Mouse (Mus musculus): ENCODE measurements around the gene Chmp2a. TPM values are rescaled to one million over a fixed set of nuclear protein-coding genes. Genes with fewer than 3 reads are reported as not detected.
"Not testable (repeated sequence)": the region's sequence is repeated elsewhere in the genome, so short reads cannot be mapped to it uniquely, and the experiment has no call there.

Chmp2a gene
- 174 TPM in 2 replicates for polyA plus RNA-seq (2015; fragmentation: Nextera tagmentation; extraction: Ambion mirVana)

DNA sequence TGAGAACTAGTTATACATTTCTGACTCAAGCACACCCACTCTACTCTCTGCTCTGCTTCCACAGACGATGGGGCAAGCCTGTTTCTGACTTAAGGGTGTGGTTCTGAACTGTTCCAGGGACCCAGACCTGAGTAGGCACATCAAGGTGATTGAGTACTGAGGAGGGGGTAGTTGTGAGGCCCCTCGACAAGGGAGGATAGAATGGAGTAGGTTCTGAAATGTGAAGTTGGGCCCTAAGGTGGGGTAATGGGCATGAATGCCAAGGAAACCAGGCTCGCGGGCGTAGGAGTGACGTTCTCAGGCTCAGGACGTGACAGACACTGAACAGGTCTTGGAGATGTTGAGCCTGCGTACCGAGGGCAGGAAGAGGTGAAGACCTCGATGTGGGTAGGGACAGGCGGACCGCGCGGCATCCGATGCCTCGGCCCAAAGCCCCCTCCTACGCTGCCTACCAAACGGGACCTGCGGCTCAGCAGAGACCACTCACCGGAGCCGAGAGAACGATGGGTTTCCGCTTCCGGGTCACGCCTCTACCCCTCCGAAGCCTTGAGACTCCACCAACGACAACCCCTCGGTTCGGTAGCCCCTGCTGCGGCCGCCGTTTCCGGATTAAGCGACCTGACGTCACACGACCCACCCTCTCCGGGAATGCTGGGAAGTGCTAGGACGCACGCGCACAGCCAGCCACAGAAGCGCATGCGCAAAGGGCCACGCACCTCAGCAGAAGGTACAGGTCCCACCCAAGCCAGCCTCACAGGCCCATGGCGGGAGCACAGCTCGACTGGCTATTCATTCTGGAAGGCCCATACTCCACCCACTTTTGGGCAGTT, at the start of gene Chmp2a:
Gene Chmp2a, minus strand, starts transcription at position 660 of the 830 bp plus-strand sequence.
- Histone ChIP-seq H3K27me3 (replicated peaks; ENCODE audit: control insufficient read depth, insufficient read depth, low read length) (no peaks in the 10 kb centered on the region), H3K4me1 (ENCODE audit: control insufficient read depth, insufficient read depth, low read depth, low read length) (peaks cover 33% of the 10 kb centered on the region), H3K4me2 (ENCODE audit: low read length) (peak within 1 kb of the TSS; percentile 95), H3K9ac (ENCODE audit: low read depth, low read length) (peak within 1 kb of the TSS; percentile 81), H3K36me3 (ENCODE audit: control insufficient read depth, insufficient read depth, low read length) (peaks cover 49% of the 10 kb centered on the region), H3K27ac (ENCODE audit: low read depth, low read length) (peak within 1 kb of the TSS; percentile 95), H3K9me3 (ENCODE audit: control insufficient read depth, low read length) (no peaks in the 10 kb centered on the region), H3K4me3 (ENCODE audit: low read length) (peak within 1 kb of the TSS; percentile 66)
- ATAC-seq: peak; percentile 83
- WGBS: 2% methylated on average over 42 of the region's 45 CpGs

DNA sequence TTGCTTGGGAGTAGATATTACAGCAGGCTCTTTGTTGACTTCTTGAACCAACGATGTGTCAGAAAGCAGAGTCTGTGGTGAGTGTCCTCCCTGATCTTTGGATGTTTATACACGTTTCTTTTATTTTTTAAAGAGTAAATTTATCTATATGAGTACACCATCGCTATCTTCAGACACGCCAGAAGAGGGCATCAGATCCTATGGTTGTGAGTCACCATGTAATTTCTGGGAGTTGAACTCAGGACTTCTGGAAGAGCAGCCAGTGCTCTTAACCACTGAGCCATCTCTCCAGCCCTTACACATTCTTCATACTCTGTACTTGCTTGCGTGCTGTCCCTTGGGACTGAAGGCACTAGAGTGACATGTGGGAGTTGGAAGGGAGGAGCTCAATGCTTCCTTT, 37.7 kb upstream of the Chmp2a start:
- Histone ChIP-seq H3K36me3 (ENCODE audit: control insufficient read depth, insufficient read depth, low read length) (no peaks in the 10 kb centered on the region), H3K27me3 (replicated peaks; ENCODE audit: control insufficient read depth, insufficient read depth, low read length) (no peaks in the 10 kb centered on the region), H3K9ac (ENCODE audit: low read depth, low read length) (no peak overlapping the region), H3K9me3 (ENCODE audit: control insufficient read depth, low read length) (no peaks in the 10 kb centered on the region), H3K4me3 (ENCODE audit: low read length) (no peak overlapping the region), H3K4me1 (ENCODE audit: control insufficient read depth, insufficient read depth, low read depth, low read length) (no peaks in the 10 kb centered on the region), H3K27ac (ENCODE audit: low read depth, low read length) (no peak overlapping the region), H3K4me2 (ENCODE audit: low read length) (no peak overlapping the region)
- ATAC-seq: no peak
- WGBS: 63% methylated on average over 5 of the region's 5 CpGs

DNA sequence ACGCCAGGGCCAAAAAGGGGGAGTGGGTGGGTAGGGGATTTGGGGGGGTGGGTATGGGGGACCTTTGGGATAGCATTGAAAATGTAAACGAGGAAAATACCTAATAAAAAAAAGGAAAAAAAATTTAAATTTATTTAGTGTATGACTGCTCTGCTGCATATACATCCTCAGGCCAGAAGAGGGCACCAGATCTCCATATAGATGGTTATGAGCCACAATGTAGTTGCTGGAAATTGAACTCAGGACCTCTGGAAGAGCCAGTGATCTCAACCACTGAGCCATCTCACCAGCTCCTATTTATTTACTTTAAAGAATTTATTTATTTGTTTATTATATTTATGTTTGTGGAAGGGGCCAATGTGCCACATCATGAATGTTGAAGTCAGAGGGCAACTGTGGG, 28.8 kb upstream of the Chmp2a start:
- H3K9me3 ChIP-seq (ENCODE audit: control insufficient read depth, low read length); H3K9ac ChIP-seq (ENCODE audit: low read depth, low read length); H3K4me2 ChIP-seq (ENCODE audit: low read length); H3K27me3 ChIP-seq (replicated peaks; ENCODE audit: control insufficient read depth, insufficient read depth, low read length); H3K36me3 ChIP-seq (ENCODE audit: control insufficient read depth, insufficient read depth, low read length); H3K4me3 ChIP-seq (ENCODE audit: low read length); H3K27ac ChIP-seq (ENCODE audit: low read depth, low read length); H3K4me1 ChIP-seq (ENCODE audit: control insufficient read depth, insufficient read depth, low read depth, low read length); ATAC-seq: not testable (repeated sequence)
- WGBS: 60% methylated on average over 2 of the region's 2 CpGs

DNA sequence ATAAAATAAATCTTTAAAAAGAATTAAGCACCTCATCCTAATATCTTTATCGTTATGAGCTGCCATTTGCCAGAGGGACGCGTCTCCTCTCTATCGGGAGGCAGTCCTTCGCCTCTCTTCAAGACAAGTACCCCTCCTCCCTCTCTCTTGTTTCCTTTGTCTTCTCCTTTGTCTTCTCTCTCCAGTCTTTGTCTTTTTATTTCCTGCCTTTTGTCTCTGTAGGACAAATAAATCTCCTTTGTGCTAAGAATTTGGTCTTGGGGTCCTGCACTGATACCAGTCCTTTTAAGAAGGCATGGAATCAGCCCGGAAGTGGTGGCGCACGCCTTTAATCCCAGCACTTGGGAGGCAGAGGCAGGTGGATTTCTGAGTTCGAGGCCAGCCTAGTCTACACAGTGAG, 24.9 kb upstream of the Chmp2a start:
- Histone ChIP-seq H3K9me3 (ENCODE audit: control insufficient read depth, low read length) (no peaks in the 10 kb centered on the region), H3K27ac (ENCODE audit: low read depth, low read length) (no peak overlapping the region), H3K27me3 (replicated peaks; ENCODE audit: control insufficient read depth, insufficient read depth, low read length) (no peaks in the 10 kb centered on the region), H3K36me3 (ENCODE audit: control insufficient read depth, insufficient read depth, low read length) (no peaks in the 10 kb centered on the region), H3K4me3 (ENCODE audit: low read length) (no peak overlapping the region), H3K4me1 (ENCODE audit: control insufficient read depth, insufficient read depth, low read depth, low read length) (no peaks in the 10 kb centered on the region; the same call in 1 of the 2 replicates), H3K4me2 (ENCODE audit: low read length) (no peak overlapping the region), H3K9ac (ENCODE audit: low read depth, low read length) (no peak overlapping the region)
- WGBS: 92% methylated on average over 9 of the region's 9 CpGs
- ATAC-seq: no peak

DNA sequence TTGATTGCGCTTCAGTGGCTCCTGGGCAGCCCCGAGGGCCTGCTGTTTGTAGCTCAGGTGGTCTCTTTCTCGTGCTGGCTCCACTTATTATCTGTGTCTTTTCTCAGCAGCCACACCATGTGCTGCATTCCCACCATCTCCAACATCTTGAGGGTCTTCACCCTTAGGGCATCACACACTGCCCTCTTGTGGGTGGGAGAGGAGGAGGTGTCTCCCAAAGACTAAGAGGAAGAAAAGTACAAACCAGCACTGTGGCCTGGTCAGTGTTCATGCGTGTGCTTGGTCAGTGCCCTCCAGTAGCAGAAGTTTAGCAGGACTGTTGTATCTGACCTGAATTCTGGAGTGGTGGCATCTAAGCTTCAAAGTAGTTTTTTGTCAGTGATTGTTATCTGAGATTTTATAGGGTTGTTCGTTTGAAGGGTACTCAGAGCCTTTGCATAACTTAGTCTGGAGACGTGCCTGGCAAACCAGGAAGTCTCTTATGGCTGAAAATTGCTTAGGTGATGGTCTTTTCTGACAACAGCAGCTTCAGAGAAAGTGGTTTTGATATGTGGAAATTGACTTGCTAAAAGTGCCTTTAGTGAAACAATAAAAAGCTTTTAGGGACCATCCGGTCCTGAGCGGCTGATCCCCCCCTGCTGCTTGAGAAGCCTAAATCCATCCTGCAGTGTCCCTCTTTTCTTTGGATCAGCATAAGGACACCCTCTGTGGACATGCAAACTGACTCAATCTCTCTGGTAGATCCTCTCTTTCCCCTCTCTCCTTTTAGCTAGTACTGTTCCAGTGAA, 22.5 kb upstream of the Chmp2a start:
- 65% methylated on average over 8 of the region's 8 CpGs for WGBS
- Histone ChIP-seq H3K4me3 (ENCODE audit: low read length) (no peak overlapping the region), H3K27me3 (replicated peaks; ENCODE audit: control insufficient read depth, insufficient read depth, low read length) (no peaks in the 10 kb centered on the region), H3K4me1 (ENCODE audit: control insufficient read depth, insufficient read depth, low read depth, low read length) (peaks cover 3% of the 10 kb centered on the region), H3K4me2 (ENCODE audit: low read length) (no peak overlapping the region), H3K27ac (ENCODE audit: low read depth, low read length) (no peak overlapping the region), H3K9ac (ENCODE audit: low read depth, low read length) (no peak overlapping the region), H3K36me3 (ENCODE audit: control insufficient read depth, insufficient read depth, low read length) (no peaks in the 10 kb centered on the region), H3K9me3 (ENCODE audit: control insufficient read depth, low read length) (no peaks in the 10 kb centered on the region)
- no peak for ATAC-seq

DNA sequence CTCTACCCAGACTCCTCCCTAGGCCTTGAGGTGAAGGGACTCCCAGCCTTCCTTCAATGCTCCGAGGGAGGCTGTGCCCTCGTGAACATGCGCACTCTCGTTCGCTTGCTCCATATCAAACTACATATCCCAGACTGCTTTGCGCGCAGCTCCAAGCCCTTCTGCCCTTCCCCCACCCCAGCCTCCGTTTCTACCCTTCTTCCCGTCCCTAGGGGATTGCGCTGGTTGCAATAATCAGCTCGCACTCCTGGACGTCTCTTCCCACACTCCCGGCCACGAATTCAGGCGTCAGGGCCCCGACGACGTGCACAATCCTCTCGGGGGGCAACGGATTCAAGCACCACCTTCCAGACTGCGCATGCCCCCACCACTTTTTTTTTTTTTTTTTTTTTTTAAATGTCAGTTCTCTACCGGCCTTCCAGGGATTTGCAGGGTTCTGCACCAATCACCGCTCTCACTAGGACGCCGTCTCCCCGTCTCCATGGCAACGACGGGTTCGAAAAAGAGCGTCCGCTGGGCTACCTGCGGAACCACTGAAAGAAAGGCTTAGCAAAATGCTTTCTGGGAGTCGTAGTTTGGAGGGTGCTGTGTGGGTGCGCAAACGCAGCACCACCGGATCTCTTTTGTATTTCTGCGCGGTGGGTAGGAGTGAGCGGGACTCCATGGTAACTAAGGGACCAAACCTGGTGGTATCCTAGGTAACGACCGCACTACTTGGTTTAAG, 19.8 kb upstream of the Chmp2a start, which contains the start of gene Mzf1:
Gene Mzf1, minus strand, starts transcription at position 478 of the 724 bp plus-strand sequence.
- Histone ChIP-seq H3K9ac (ENCODE audit: low read depth, low read length) (peak within 1 kb of the TSS; percentile 78), H3K36me3 (ENCODE audit: control insufficient read depth, insufficient read depth, low read length) (no peaks in the 10 kb centered on the region; the same call in 1 of the 2 replicates), H3K9me3 (ENCODE audit: control insufficient read depth, low read length) (no peaks in the 10 kb centered on the region), H3K4me3 (ENCODE audit: low read length) (peak within 1 kb of the TSS; percentile 63), H3K27ac (ENCODE audit: low read depth, low read length) (peak within 1 kb of the TSS; percentile 97), H3K4me1 (ENCODE audit: control insufficient read depth, insufficient read depth, low read depth, low read length) (peaks cover 3% of the 10 kb centered on the region), H3K27me3 (replicated peaks; ENCODE audit: control insufficient read depth, insufficient read depth, low read length) (no peaks in the 10 kb centered on the region), H3K4me2 (ENCODE audit: low read length) (peak within 1 kb of the TSS; percentile 55)
- ATAC-seq: peak; percentile 96
- under 1% methylated on average over 41 of the region's 41 CpGs for WGBS

DNA sequence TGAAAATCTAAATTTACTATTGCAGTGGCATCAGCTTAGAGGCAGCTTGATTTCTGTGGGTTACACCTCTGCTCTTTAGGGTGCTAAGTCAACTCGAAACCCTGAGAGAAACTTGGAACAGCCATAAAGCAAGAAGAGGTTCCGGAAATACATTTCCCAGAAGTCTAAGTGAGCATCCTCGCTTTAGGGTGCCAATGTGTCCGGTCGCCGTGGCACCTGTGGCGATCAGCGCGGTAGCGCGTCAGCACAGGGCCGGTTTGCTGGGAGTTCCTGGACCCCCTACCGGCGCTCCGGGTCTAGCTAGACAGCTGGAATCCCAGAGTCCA, 19.3 kb upstream of the Chmp2a start:
- Histone ChIP-seq H3K4me2 (ENCODE audit: low read length) (peak overlapping the region; percentile 55), H3K27me3 (replicated peaks; ENCODE audit: control insufficient read depth, insufficient read depth, low read length) (no peaks in the 10 kb centered on the region), H3K9me3 (ENCODE audit: control insufficient read depth, low read length) (no peaks in the 10 kb centered on the region), H3K4me1 (ENCODE audit: control insufficient read depth, insufficient read depth, low read depth, low read length) (peaks cover 3% of the 10 kb centered on the region), H3K36me3 (ENCODE audit: control insufficient read depth, insufficient read depth, low read length) (no peaks in the 10 kb centered on the region; the same call in 1 of the 2 replicates), H3K27ac (ENCODE audit: low read depth, low read length) (peak overlapping the region; percentile 97), H3K9ac (ENCODE audit: low read depth, low read length) (peak overlapping the region; percentile 78), H3K4me3 (ENCODE audit: low read length) (peak overlapping the region; percentile 63)
- no peak for ATAC-seq
- WGBS: under 1% methylated on average over 15 of the region's 15 CpGs

DNA sequence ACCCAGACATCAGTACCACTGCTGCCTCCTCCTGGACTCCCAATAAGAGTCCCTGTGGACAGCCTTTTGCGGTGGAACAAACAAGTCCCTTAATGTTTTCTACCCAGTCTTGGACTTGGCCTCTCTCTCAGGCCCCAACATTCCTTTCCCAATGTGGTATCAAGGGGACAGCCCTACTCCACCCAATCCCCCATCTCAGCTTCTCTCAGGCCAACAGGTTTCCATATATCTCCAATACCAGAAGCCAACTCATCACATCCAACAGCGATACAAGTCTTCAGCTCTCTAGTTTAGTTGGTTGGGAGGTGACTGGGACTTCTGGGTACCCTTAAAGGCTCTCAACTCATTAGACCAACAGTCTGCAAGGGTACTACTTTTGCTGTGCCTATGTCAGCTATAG, 18.9 kb upstream of the Chmp2a start:
- Histone ChIP-seq H3K9me3 (ENCODE audit: control insufficient read depth, low read length) (no peaks in the 10 kb centered on the region), H3K4me3 (ENCODE audit: low read length) (peak overlapping the region; percentile 63), H3K4me1 (ENCODE audit: control insufficient read depth, insufficient read depth, low read depth, low read length) (peaks cover 3% of the 10 kb centered on the region), H3K9ac (ENCODE audit: low read depth, low read length) (peak overlapping the region; percentile 78; the same call in 1 of the 2 replicates), H3K36me3 (ENCODE audit: control insufficient read depth, insufficient read depth, low read length) (no peaks in the 10 kb centered on the region; the same call in 1 of the 2 replicates), H3K27ac (ENCODE audit: low read depth, low read length) (peak overlapping the region; percentile 16; the same call in 1 of the 2 replicates), H3K4me2 (ENCODE audit: low read length) (peak overlapping the region; percentile 55), H3K27me3 (replicated peaks; ENCODE audit: control insufficient read depth, insufficient read depth, low read length) (no peaks in the 10 kb centered on the region)
- 90% methylated on average over 2 of the region's 2 CpGs for WGBS
- no peak for ATAC-seq
